Comparison of ENCODE assay signal across 8 mouse cellular contexts in the genomic region with DNA sequence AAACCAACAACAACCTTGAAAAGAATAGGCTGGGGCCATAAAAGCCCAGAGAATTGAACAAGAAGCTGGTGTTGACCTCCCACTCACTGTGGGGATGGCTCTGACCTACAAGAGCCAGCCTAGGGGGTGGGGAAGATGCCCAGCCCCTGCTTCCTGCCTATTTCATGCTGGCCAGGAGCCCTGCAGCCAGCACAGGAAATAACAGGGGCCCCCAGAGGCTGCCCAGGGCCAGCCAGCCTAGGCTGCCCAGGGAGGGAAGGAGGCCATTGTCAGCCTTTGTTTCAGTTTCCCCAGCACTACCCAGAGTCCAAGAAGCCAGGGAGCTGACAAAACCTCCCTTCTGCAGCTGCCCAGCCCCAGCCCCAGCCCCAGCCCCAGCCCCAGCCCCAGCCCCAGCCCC.
DNase-seq lines count a peak whose midpoint lies in the region; ATAC-seq and TF ChIP-seq lines count a peak whose summit lies in the region.

No protein-coding gene starts in this region.

- H3K27me3 ChIP-seq in embryonic facial prominence, embryonic 13.5 days: no peaks in the 10 kb centered on the region
- H3K27me3 ChIP-seq in kidney, adult 2 months (replicated peaks; ENCODE audit: control insufficient read depth, insufficient read depth, low read length): no peaks in the 10 kb centered on the region
- H3K27me3 ChIP-seq in midbrain, embryonic 10.5 days (ENCODE audit: low read depth, poor library complexity, severe bottlenecking): no peaks in the 10 kb centered on the region

- 0 out of 2 replicates have a peak overlapping the region, but pooled peaks have one; percentile 60 for H3K27ac ChIP-seq in embryonic facial prominence, embryonic 13.5 days
- H3K27ac ChIP-seq in kidney, adult 2 months (ENCODE audit: insufficient read depth, low read depth, low read length): no peak overlapping the region
- H3K27ac ChIP-seq in midbrain, embryonic 10.5 days (replicated peaks): peak overlapping the region; percentile 80

- no peak for TF ChIP-seq POLR2A in kidney, adult 2 months (IDR thresholded peaks at IDR 0.05; ENCODE audit: low read depth, low read length)

- peaks cover 84% of the 10 kb centered on the region for H3K4me1 ChIP-seq in embryonic facial prominence, embryonic 13.5 days
- no peaks in the 10 kb centered on the region for H3K4me1 ChIP-seq in kidney, adult 2 months (ENCODE audit: control insufficient read depth, insufficient read depth, low read length)
- peaks cover 95% of the 10 kb centered on the region for H3K4me1 ChIP-seq in midbrain, embryonic 10.5 days

- peak; percentile 46 for DNase-seq in adrenal gland, postnatal 10 days
- DNase-seq in adrenal gland, adult 18-20 months (ENCODE audit: low spot score in 2 of 2): no peak
- DNase-seq in kidney, adult 2 months: peak; percentile 53
- DNase-seq in midbrain, embryonic 10.5 days (ENCODE audit: low spot score): no peak
- no peak for DNase-seq in thymus, adult 18-20 months
- no peak for DNase-seq in thymus, postnatal 4 days
- no peak for DNase-seq in right cerebral cortex, postnatal 10 days (ENCODE audit: low spot score in 2 of 2)

- no peaks in the 10 kb centered on the region for H3K9me3 ChIP-seq in embryonic facial prominence, embryonic 13.5 days
- no peaks in the 10 kb centered on the region for H3K9me3 ChIP-seq in midbrain, embryonic 10.5 days (replicated peaks)

- no peak overlapping the region for H3K4me3 ChIP-seq in embryonic facial prominence, embryonic 13.5 days
- no peak overlapping the region for H3K4me3 ChIP-seq in kidney, adult 2 months (ENCODE audit: insufficient read depth, low read depth, low read length)
- H3K4me3 ChIP-seq in midbrain, embryonic 10.5 days: no peak overlapping the region

- no peaks in the 10 kb centered on the region for H3K36me3 ChIP-seq in embryonic facial prominence, embryonic 13.5 days
- H3K36me3 ChIP-seq in kidney, adult 2 months (ENCODE audit: control insufficient read depth, insufficient read depth, low read length): no peaks in the 10 kb centered on the region
- H3K36me3 ChIP-seq in midbrain, embryonic 10.5 days: peaks cover 6% of the 10 kb centered on the region; the same call in 1 of the 2 replicates

- no peak for TF ChIP-seq CTCF in kidney, adult 2 months (conservative IDR thresholded peaks at IDR 0.05; ENCODE audit: insufficient read depth, insufficient read length, low read depth, low read length)

- no peak for ATAC-seq in embryonic facial prominence, embryonic 13.5 days (ENCODE audit: insufficient number of reproducible peaks, insufficient read depth, low FRiP score, low TSS enrichment, low read depth)

- no peak overlapping the region for H3K4me2 ChIP-seq in embryonic facial prominence, embryonic 13.5 days

- H3K9ac ChIP-seq in embryonic facial prominence, embryonic 13.5 days: no peak overlapping the region

Comparison
In these comparisons a context has a peak if more than half of its experiments do, and no peak if none do; other contexts are left out.
1. DNase-seq: peak in adrenal gland, postnatal 10 days (single experiment) and kidney, adult 2 months (single experiment); none in adrenal gland, adult 18-20 months (0 of 2), midbrain, embryonic 10.5 days (single experiment), thymus, adult 18-20 months (0 of 2), thymus, postnatal 4 days (single experiment) and right cerebral cortex, postnatal 10 days (0 of 2).